Mouse (Mus musculus) embryonic facial prominence, embryonic 15.5 days (tissue): ENCODE measurements at regions not wholly inside any gene's neighbourhood (a gene's known extent, or its start where the extent isn't known, plus 50 kb on each side); places are given as distances from the start of the nearest gene placed in this dataset.

Experiments
- ATAC-seq: fragments of 200-750 bp; cut with Nextera tagmentation; 2 replicates; pipeline ENCODE4 v1.8.0; 2017; ENCODE audit warnings: low read depth, moderate TSS enrichment; ENCODE audit not compliant: insufficient number of reproducible peaks, low FRiP score, low TSS enrichment
- H3K27ac ChIP-seq: fragments of 300-500 bp; sonication (generic); replicated peaks from 2 replicates; pipeline ENCODE4 v1.5.1; 2015; ENCODE audit warnings: mild to moderate bottlenecking, inconsistent platforms
- H3K27me3 ChIP-seq: fragments of 300-500 bp; sonication (generic); 2 replicates; pipeline ENCODE4 v1.6.1; 2015; ENCODE audit warnings: inconsistent platforms
- H3K36me3 ChIP-seq: fragments of 300-500 bp; sonication (generic); 2 replicates; pipeline ENCODE4 v1.6.1; 2015; ENCODE audit warnings: mild to moderate bottlenecking, inconsistent platforms
- H3K4me1 ChIP-seq: fragments of 300-500 bp; sonication (generic); 2 replicates; pipeline ENCODE4 v1.6.1; 2015; ENCODE audit warnings: inconsistent platforms
- H3K4me2 ChIP-seq: fragments of 300-500 bp; sonication (generic); replicated peaks from 2 replicates; pipeline ENCODE4 v1.6.1; 2015; ENCODE audit warnings: mild to moderate bottlenecking, inconsistent platforms
- H3K4me3 ChIP-seq: fragments of 300-500 bp; sonication (generic); replicated peaks from 2 replicates; pipeline ENCODE4 v1.5.1; 2015; ENCODE audit warnings: mild to moderate bottlenecking, inconsistent platforms
- H3K9ac ChIP-seq: fragments of 300-500 bp; sonication (generic); 2 replicates; pipeline ENCODE4 v1.6.1; 2015; ENCODE audit warnings: inconsistent platforms
- H3K9me3 ChIP-seq: fragments of 300-500 bp; sonication (generic); replicated peaks from 2 replicates; pipeline ENCODE4 v1.6.1; 2016; ENCODE audit warnings: inconsistent platforms
- WGBS: fragments of 180-500 bp; shearing (Covaris S2); methylation state at CpG from one replicate; pipeline ENCODE4 v1.1.7; 2015; 5-methylcytosine and 5-hydroxymethylcytosine counted together

GRCm38 (mm10) chr10:66187038-66187437, 908.9 kb upstream of the Jmjd1c start:
- no peaks in the 10 kb centered on the region for H3K9me3 ChIP-seq
- no peaks in the 10 kb centered on the region for H3K36me3 ChIP-seq
- 16% methylated on average over 1 of the region's 1 CpGs for WGBS
- H3K9ac ChIP-seq = no peak overlapping the region
- H3K27ac ChIP-seq = no peak overlapping the region
- no peak overlapping the region for H3K4me3 ChIP-seq
- no peak overlapping the region for H3K4me2 ChIP-seq
- no peaks in the 10 kb centered on the region for H3K4me1 ChIP-seq
- ATAC-seq = no peak
- H3K27me3 ChIP-seq = no peaks in the 10 kb centered on the region

GRCm38 (mm10) chr10:66201115-66201514, 894.8 kb upstream of the Jmjd1c start:
- Histone ChIP-seq H3K9me3 (no peaks in the 10 kb centered on the region), H3K27me3 (no peaks in the 10 kb centered on the region), H3K27ac (no peak overlapping the region), H3K4me1 (no peaks in the 10 kb centered on the region), H3K4me2 (no peak overlapping the region), H3K4me3 (no peak overlapping the region), H3K36me3 (no peaks in the 10 kb centered on the region), H3K9ac (no peak overlapping the region)
- 66% methylated on average over 4 of the region's 4 CpGs for WGBS
- ATAC-seq = no peak

GRCm38 (mm10) chr10:66228123-66228522, 867.8 kb upstream of the Jmjd1c start:
- H3K4me1 ChIP-seq = no peaks in the 10 kb centered on the region
- H3K9ac ChIP-seq = no peak overlapping the region
- WGBS = 28% methylated on average over 2 of the region's 2 CpGs
- no peak overlapping the region for H3K27ac ChIP-seq
- no peak for ATAC-seq
- H3K4me2 ChIP-seq = no peak overlapping the region
- no peak overlapping the region for H3K4me3 ChIP-seq
- no peaks in the 10 kb centered on the region for H3K9me3 ChIP-seq
- H3K27me3 ChIP-seq = no peaks in the 10 kb centered on the region
- no peaks in the 10 kb centered on the region for H3K36me3 ChIP-seq

GRCm38 (mm10) chr10:66234370-66234916, 861.5 kb upstream of the Jmjd1c start:
- Histone ChIP-seq H3K36me3 (no peaks in the 10 kb centered on the region), H3K27me3 (no peaks in the 10 kb centered on the region), H3K9ac (no peak overlapping the region), H3K9me3 (no peaks in the 10 kb centered on the region), H3K4me1 (no peaks in the 10 kb centered on the region), H3K27ac (no peak overlapping the region), H3K4me2 (no peak overlapping the region), H3K4me3 (no peak overlapping the region)
- no peak for ATAC-seq
- WGBS = 77% methylated on average over 2 of the region's 2 CpGs

GRCm38 (mm10) chr10:66256377-66256776, 839.5 kb upstream of the Jmjd1c start:
- Histone ChIP-seq H3K27me3 (no peaks in the 10 kb centered on the region), H3K9me3 (no peaks in the 10 kb centered on the region), H3K4me3 (no peak overlapping the region), H3K27ac (no peak overlapping the region), H3K36me3 (no peaks in the 10 kb centered on the region), H3K9ac (no peak overlapping the region), H3K4me1 (no peaks in the 10 kb centered on the region), H3K4me2 (no peak overlapping the region)
- no peak for ATAC-seq
- 52% methylated on average over 5 of the region's 5 CpGs for WGBS

GRCm38 (mm10) chr10:66270647-66271270, 825.2 kb upstream of the Jmjd1c start:
- no peak for ATAC-seq
- no peak overlapping the region for H3K9ac ChIP-seq
- no peak overlapping the region for H3K4me3 ChIP-seq
- H3K9me3 ChIP-seq = no peaks in the 10 kb centered on the region
- no peak overlapping the region for H3K27ac ChIP-seq
- no peaks in the 10 kb centered on the region for H3K4me1 ChIP-seq
- WGBS = 46% methylated on average over 4 of the region's 4 CpGs
- H3K36me3 ChIP-seq = no peaks in the 10 kb centered on the region
- no peak overlapping the region for H3K4me2 ChIP-seq
- H3K27me3 ChIP-seq = no peaks in the 10 kb centered on the region

- ATAC-seq = no peak
- no peaks in the 10 kb centered on the region for H3K27me3 ChIP-seq
- no peak overlapping the region for H3K9ac ChIP-seq
- no peaks in the 10 kb centered on the region for H3K4me1 ChIP-seq
- no peak overlapping the region for H3K4me2 ChIP-seq
- H3K9me3 ChIP-seq = no peaks in the 10 kb centered on the region
- 64% methylated on average over 4 of the region's 4 CpGs for whole genome bisulfite sequencing
- no peak overlapping the region for H3K4me3 ChIP-seq
- H3K36me3 ChIP-seq = no peaks in the 10 kb centered on the region
- H3K27ac ChIP-seq = no peak overlapping the region
Measured at GRCm38 (mm10) chr10:66295628-66296027, 800.3 kb upstream of the Jmjd1c start.

GRCm38 (mm10) chr10:66303235-66303780, 792.6 kb upstream of the Jmjd1c start:
- no peak overlapping the region for H3K4me2 ChIP-seq
- no peaks in the 10 kb centered on the region for H3K4me1 ChIP-seq
- no peaks in the 10 kb centered on the region for H3K27me3 ChIP-seq
- no peak overlapping the region for H3K27ac ChIP-seq
- no peaks in the 10 kb centered on the region for H3K9me3 ChIP-seq
- 58% methylated on average over 2 of the region's 2 CpGs for WGBS
- no peak overlapping the region for H3K4me3 ChIP-seq
- no peak for ATAC-seq
- no peaks in the 10 kb centered on the region for H3K36me3 ChIP-seq
- no peak overlapping the region for H3K9ac ChIP-seq

- no peaks in the 10 kb centered on the region for H3K9me3 ChIP-seq
- no peaks in the 10 kb centered on the region for H3K27me3 ChIP-seq
- H3K36me3 ChIP-seq = no peaks in the 10 kb centered on the region
- H3K4me3 ChIP-seq = no peak overlapping the region
- no peak for ATAC-seq
- no peak overlapping the region for H3K27ac ChIP-seq
- no peak overlapping the region for H3K4me2 ChIP-seq
- H3K9ac ChIP-seq = no peak overlapping the region
- H3K4me1 ChIP-seq = no peaks in the 10 kb centered on the region
Measured at GRCm38 (mm10) chr10:66304901-66305300, 791.0 kb upstream of the Jmjd1c start.

GRCm38 (mm10) chr10:66331166-66331565, 764.8 kb upstream of the Jmjd1c start:
- Histone ChIP-seq H3K4me1 (no peaks in the 10 kb centered on the region), H3K27ac (no peak overlapping the region)

GRCm38 (mm10) chr10:66337994-66338393, 757.9 kb upstream of the Jmjd1c start:
- Histone ChIP-seq H3K4me3 (no peak overlapping the region), H3K27me3 (no peaks in the 10 kb centered on the region), H3K27ac (no peak overlapping the region), H3K9me3 (no peaks in the 10 kb centered on the region), H3K4me1 (no peaks in the 10 kb centered on the region), H3K4me2 (no peak overlapping the region), H3K36me3 (no peaks in the 10 kb centered on the region), H3K9ac (no peak overlapping the region)
- WGBS = 71% methylated on average over 1 of the region's 1 CpGs
- ATAC-seq = no peak

More at GRCm38 (mm10) chr10:66331166-66331565, 764.8 kb upstream of the Jmjd1c start:
- no peaks in the 10 kb centered on the region for H3K27me3 ChIP-seq
- H3K9ac ChIP-seq = no peak overlapping the region
- no peaks in the 10 kb centered on the region for H3K9me3 ChIP-seq
- H3K4me3 ChIP-seq = no peak overlapping the region
- no peaks in the 10 kb centered on the region for H3K36me3 ChIP-seq
- 57% methylated on average over 3 of the region's 3 CpGs for WGBS
- no peak for ATAC-seq
- H3K4me2 ChIP-seq = no peak overlapping the region

GRCm38 (mm10) chr10:66342823-66343350, 753.0 kb upstream of the Jmjd1c start:
- no peak overlapping the region for H3K9ac ChIP-seq
- H3K9me3 ChIP-seq = no peaks in the 10 kb centered on the region
- no peaks in the 10 kb centered on the region for H3K36me3 ChIP-seq
- no peaks in the 10 kb centered on the region for H3K27me3 ChIP-seq
- H3K4me1 ChIP-seq = no peaks in the 10 kb centered on the region
- H3K27ac ChIP-seq = no peak overlapping the region
- H3K4me2 ChIP-seq = no peak overlapping the region
- no peak overlapping the region for H3K4me3 ChIP-seq
- WGBS = 69% methylated on average over 5 of the region's 5 CpGs
- no peak for ATAC-seq
